Mouse (Mus musculus) testis, adult 2 months (tissue): ENCODE results near the gene R3hdm4. TPM values are rescaled to one million over a fixed set of nuclear protein-coding genes. Genes with fewer than 3 reads are reported as not detected.

Experiments used
- H3K27ac ChIP-seq: fragments of 200-500 bp; 2 replicates; pipeline ENCODE4 v1.5.1; 2012; ENCODE audit warnings: low read depth, low read length; ENCODE audit not compliant: control insufficient read depth, insufficient read depth
- H3K27me3 ChIP-seq: fragments of 200-500 bp; 2 replicates; pipeline ENCODE4 v1.6.1; 2012; ENCODE audit warnings: mild to moderate bottlenecking, low read length, moderate library complexity; ENCODE audit not compliant: control insufficient read depth, insufficient read depth
- H3K36me3 ChIP-seq: fragments of 200-500 bp; 2 replicates; pipeline ENCODE4 v1.6.1; 2012; ENCODE audit warnings: mild to moderate bottlenecking, low read length; ENCODE audit not compliant: control insufficient read depth, insufficient read depth
- H3K4me1 ChIP-seq: fragments of 200-500 bp; 2 replicates; pipeline ENCODE4 v1.6.1; 2012; ENCODE audit warnings: low read length; ENCODE audit not compliant: control insufficient read depth, insufficient read depth
- H3K4me3 ChIP-seq: fragments of 200-500 bp; 2 replicates; pipeline ENCODE4 v1.5.1; 2012; ENCODE audit warnings: low read depth, mild to moderate bottlenecking, low read length, moderate library complexity, mixed read lengths; ENCODE audit not compliant: control insufficient read depth
- CTCF ChIP-seq: fragments of 200-500 bp; IDR thresholded peaks from 2 replicates; pipeline ENCODE4 v1.5.1; 2012; ENCODE audit warnings: low read depth, mild to moderate bottlenecking, inconsistent platforms, low read length, moderate library complexity; ENCODE audit not compliant: control insufficient read depth, insufficient read depth, insufficient replicate concordance
- POLR2A ChIP-seq: fragments of 200-500 bp; IDR thresholded peaks from 2 replicates; pipeline ENCODE4 v1.6.1; 2012; ENCODE audit warnings: low read depth, mild to moderate bottlenecking, inconsistent platforms, low read length, moderate library complexity; ENCODE audit not compliant: control insufficient read depth
- polyA plus RNA-seq: library from polyadenylated mRNA; depleted of rRNA; stranded (reverse); fragments of >200 nt; gene quantifications from 2 replicates; pipeline ENCODE4 v1.2.3, GENCODE M21; 2012; rRNA removed

Gene R3hdm4
- polyA plus RNA-seq, 1 experiment = 15.2 TPM

DNA sequence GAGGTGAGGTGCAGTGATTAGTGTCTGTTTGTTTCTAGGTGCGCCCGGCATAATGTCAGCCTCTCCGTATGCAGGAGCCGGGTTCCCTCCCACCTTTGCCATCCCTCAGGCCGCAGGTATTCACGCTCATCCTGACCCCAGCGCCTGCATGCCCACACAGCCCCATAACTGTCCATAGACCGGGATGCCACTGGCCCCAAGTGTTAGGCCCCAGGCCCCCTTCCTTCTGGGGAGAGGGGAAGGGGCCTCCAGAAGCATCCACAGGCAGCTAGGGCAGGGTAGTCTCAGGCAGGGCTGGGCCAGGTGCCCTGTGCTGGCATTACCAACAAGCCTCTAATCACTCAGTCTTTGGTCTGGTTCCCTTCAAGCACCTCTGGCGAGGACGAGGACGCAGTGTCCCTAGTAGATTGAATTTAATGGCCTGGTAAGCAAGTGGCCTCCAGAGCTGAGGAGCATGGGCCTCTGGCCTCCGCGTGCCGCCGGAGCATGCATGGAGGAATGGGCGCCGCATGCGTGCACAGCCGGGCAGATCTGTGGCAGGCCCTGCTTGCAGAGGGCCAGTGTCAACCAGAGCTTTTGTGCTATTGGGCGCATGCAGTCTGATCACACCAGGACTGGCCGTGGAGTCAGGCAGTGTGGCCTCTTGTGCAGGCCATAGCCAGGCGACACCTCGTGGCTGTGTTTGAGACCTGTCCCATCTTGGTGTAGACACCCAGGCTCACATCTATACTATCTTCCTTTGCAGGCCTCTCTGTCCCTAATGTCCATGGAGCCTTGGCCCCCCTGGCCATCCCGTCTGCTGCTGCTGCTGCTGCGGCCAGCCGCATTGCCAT, 60.7 kb downstream of the R3hdm4 start:
- H3K4me1 ChIP-seq = peaks cover 9% of the 10 kb centered on the region
- no peak overlapping the region for H3K4me3 ChIP-seq
- peaks cover 5% of the 10 kb centered on the region for H3K36me3 ChIP-seq
- H3K27ac ChIP-seq = no peak overlapping the region
- no peaks in the 10 kb centered on the region for H3K27me3 ChIP-seq
- TF ChIP-seq POLR2A (no peak), CTCF (no peak)

Other genes starting within 250 kb of the R3hdm4 start
- gene Cdc34, start 239.0 kb downstream of the R3hdm4 start, polyA plus RNA-seq = 855 and 952 TPM in 2 replicates
- 0.33 and 0.52 TPM in 2 replicates for gene Gzmm, start 232.2 kb downstream of the R3hdm4 start, polyA plus RNA-seq
- gene Bsg, start 216.7 kb downstream of the R3hdm4 start, polyA plus RNA-seq = 849 and 920 TPM in 2 replicates
- gene Hcn2, start 204.6 kb downstream of the R3hdm4 start, polyA plus RNA-seq = 0.69 and 0.88 TPM in 2 replicates
- 30.6 and 32.5 TPM in 2 replicates for gene Polrmt, start 174.6 kb downstream of the R3hdm4 start, polyA plus RNA-seq
- gene Fgf22, start 166.1 kb downstream of the R3hdm4 start, polyA plus RNA-seq = 0.28 and 0.53 TPM in 2 replicates
- gene Rnf126, start 154.3 kb downstream of the R3hdm4 start, polyA plus RNA-seq = 989 and 1,153 TPM in 2 replicates
- gene Fstl3, start 143.9 kb downstream of the R3hdm4 start, polyA plus RNA-seq = 13.8 and 16.1 TPM in 2 replicates
- gene Prss57, start 130.2 kb downstream of the R3hdm4 start, polyA plus RNA-seq = 0.11 TPM in 1 of 2 replicates, not detected in the other
- gene Palm, start 127.6 kb downstream of the R3hdm4 start, polyA plus RNA-seq = 8.1 and 9.1 TPM in 2 replicates
- 0.27 and 0.36 TPM in 2 replicates for gene Misp, start 100.2 kb downstream of the R3hdm4 start, polyA plus RNA-seq
- 125 and 126 TPM in 2 replicates for gene Ptbp1, start 66.8 kb downstream of the R3hdm4 start, polyA plus RNA-seq
- 0.72 and 0.90 TPM in 2 replicates for gene Prtn3, start 46.7 kb downstream of the R3hdm4 start, polyA plus RNA-seq
- gene Plppr3, start 46.6 kb downstream of the R3hdm4 start, polyA plus RNA-seq = 1.6 and 2.7 TPM in 2 replicates
- gene Elane, start 35.0 kb downstream of the R3hdm4 start, polyA plus RNA-seq = 0.11 and 0.22 TPM in 2 replicates
- gene Cfd, start 30.4 kb downstream of the R3hdm4 start, polyA plus RNA-seq = 18.0 and 33.8 TPM in 2 replicates
- gene Med16, start 12.3 kb downstream of the R3hdm4 start, polyA plus RNA-seq = 163 and 181 TPM in 2 replicates
- gene Gm26602, start 10.4 kb downstream of the R3hdm4 start, polyA plus RNA-seq = not detected in 2 replicates
- 0.75 and 0.99 TPM in 2 replicates for gene Kiss1r, start 4.2 kb downstream of the R3hdm4 start, polyA plus RNA-seq
- 59.5 and 65.0 TPM in 2 replicates for gene Arid3a, start 5.8 kb upstream of the R3hdm4 start, polyA plus RNA-seq
- 33.9 and 36.5 TPM in 2 replicates for gene Wdr18, start 38.9 kb upstream of the R3hdm4 start, polyA plus RNA-seq
- gene Grin3b, start 49.5 kb upstream of the R3hdm4 start, polyA plus RNA-seq = 17.4 and 18.9 TPM in 2 replicates
- gene Tmem259, start 63.1 kb upstream of the R3hdm4 start, polyA plus RNA-seq = 202 and 209 TPM in 2 replicates
- 4.4 and 6.8 TPM in 2 replicates for gene Cnn2, start 67.4 kb upstream of the R3hdm4 start, polyA plus RNA-seq
- gene Abca7, start 75.3 kb upstream of the R3hdm4 start, polyA plus RNA-seq = 2.2 and 2.3 TPM in 2 replicates
- 2.1 and 3.4 TPM in 2 replicates for gene Arhgap45, start 95.4 kb upstream of the R3hdm4 start, polyA plus RNA-seq
- 104 and 113 TPM in 2 replicates for gene Polr2e, start 118.6 kb upstream of the R3hdm4 start, polyA plus RNA-seq
- 3,516 and 3,720 TPM in 2 replicates for gene Gpx4, start 126.0 kb upstream of the R3hdm4 start, polyA plus RNA-seq
- 13.9 and 14.0 TPM in 2 replicates for gene Sbno2, start 184.4 kb upstream of the R3hdm4 start, polyA plus RNA-seq
- 215 and 222 TPM in 2 replicates for gene Stk11, start 194.6 kb upstream of the R3hdm4 start, polyA plus RNA-seq
- 241 and 347 TPM in 2 replicates for gene Atp5d, start 217.4 kb upstream of the R3hdm4 start, polyA plus RNA-seq
- 3.8 and 5.1 TPM in 2 replicates for gene Cbarp, start 219.6 kb upstream of the R3hdm4 start, polyA plus RNA-seq
- 70.1 and 79.2 TPM in 2 replicates for gene Midn, start 227.1 kb upstream of the R3hdm4 start, polyA plus RNA-seq
- gene Cirbp, start 244.8 kb upstream of the R3hdm4 start, polyA plus RNA-seq = 105 and 127 TPM in 2 replicates